Mouse (Mus musculus): Measurements from ENCODE around the gene Il17re. TPM values are rescaled to one million over a fixed set of nuclear protein-coding genes. Genes with fewer than 3 reads are reported as not detected.
A peak's percentile ranks its signal among the peaks of the same experiment; 100 is the strongest.

Gene Il17re
- total RNA-seq, 1 experiment from 2014 or later: 0.12 TPM

GRCm38 (mm10) chr6:113517434-113518080, 59.3 kb downstream of the Il17re start:
- ATAC-seq (ENCODE audit: extremely low read depth, insufficient number of reproducible peaks, low FRiP score, poor library complexity, severe bottlenecking): peak; percentile 39

Other genes with a start within 250 kb of the Il17re start
- gene Mtmr14, start 220.6 kb upstream of the Il17re start, total RNA-seq (2017): 53.1 and 63.1 TPM in 2 replicates
- gene Cpne9, start 176.2 kb upstream of the Il17re start, total RNA-seq (2017): 1.2 and 1.6 TPM in 2 replicates
- gene Brpf1, start 151.3 kb upstream of the Il17re start, total RNA-seq (2017): 62.6 and 63.0 TPM in 2 replicates
- gene Ogg1, start 131.5 kb upstream of the Il17re start, total RNA-seq (2017): 6.0 and 9.5 TPM in 2 replicates
- gene Camk1, start 114.5 kb upstream of the Il17re start, total RNA-seq (2017): 24.4 and 25.4 TPM in 2 replicates
- gene Tada3, start 80.6 kb upstream of the Il17re start, total RNA-seq (2017): 27.2 and 31.6 TPM in 2 replicates
- 169 and 173 TPM in 2 replicates for gene Arpc4, start 80.4 kb upstream of the Il17re start, total RNA-seq (2017)
- gene Ttll3, start 69.2 kb upstream of the Il17re start, total RNA-seq (2017): 29.3 and 38.9 TPM in 2 replicates
- gene Rpusd3, start 39.1 kb upstream of the Il17re start, total RNA-seq (2017): 5.1 and 7.6 TPM in 2 replicates
- not detected in 2 replicates for gene Cidec, start 22.7 kb upstream of the Il17re start, total RNA-seq (2017)
- 6.2 and 7.7 TPM in 2 replicates for gene Jagn1, start 15.9 kb upstream of the Il17re start, total RNA-seq (2017)
- not detected in 2 replicates for gene Il17rc, start 12.9 kb downstream of the Il17re start, total RNA-seq (2017)
- 8.5 and 9.8 TPM in 2 replicates for gene Creld1, start 24.8 kb downstream of the Il17re start, total RNA-seq (2017)
- 0.12 TPM in 1 of 2 replicates, not detected in the other for gene Prrt3, start 43.4 kb downstream of the Il17re start, total RNA-seq (2017)
- 27.6 and 38.4 TPM in 2 replicates for gene Emc3, start 73.2 kb downstream of the Il17re start, total RNA-seq (2017)
- gene Fancd2, start 73.2 kb downstream of the Il17re start, total RNA-seq (2017): 0.86 and 1.4 TPM in 2 replicates
- gene Fancd2os, start 142.2 kb downstream of the Il17re start, total RNA-seq (2017): not detected in 2 replicates
- 94.3 and 105 TPM in 2 replicates for gene Brk1, start 146.3 kb downstream of the Il17re start, total RNA-seq (2017)
- 14.9 and 17.6 TPM in 2 replicates for gene Vhl, start 165.5 kb downstream of the Il17re start, total RNA-seq (2017)
- gene Irak2, start 180.0 kb downstream of the Il17re start, total RNA-seq (2017): 151 and 160 TPM in 2 replicates
- gene Tatdn2, start 238.6 kb downstream of the Il17re start, total RNA-seq (2017): 125 and 154 TPM in 2 replicates